Mouse (Mus musculus): ENCODE measurements around the gene Fam214a. TPM values are rescaled to one million over a fixed set of nuclear protein-coding genes. Genes with fewer than 3 reads are reported as not detected.
A peak's percentile ranks its signal among the peaks of the same experiment; 100 is the strongest.

Gene Fam214a
- polyA plus RNA-seq, 1 experiment from 2014 or later: 8.9 TPM

- no peaks in the 10 kb centered on the region for H3K9me3 ChIP-seq (ENCODE audit: low read depth, low read length)
- no peak overlapping the region for H3K27ac ChIP-seq (ENCODE audit: low read depth)
- no peaks in the 10 kb centered on the region for H3K27me3 ChIP-seq (ENCODE audit: insufficient read depth, low read length)
- WGBS: under 1% methylated on average over 10 of the region's 10 CpGs
- DNase-seq (no peak), ATAC-seq (ENCODE audit: insufficient read depth) (no peak)
- no peak for TF ChIP-seq CTCF (IDR thresholded peaks at IDR 0.05; ENCODE audit: low read depth)
- peak overlapping the region; percentile 94 for H3K4me3 ChIP-seq (ENCODE audit: low read depth, low read length)
- peak overlapping the region; percentile 76 for H3K4me2 ChIP-seq
- peak overlapping the region; percentile 95 for H3K9ac ChIP-seq
- H3K4me1 ChIP-seq (ENCODE audit: insufficient read depth): no peaks in the 10 kb centered on the region
- 0 out of 2 replicates have a peak, but pooled peaks cover 6% of the 10 kb centered on the region for H3K36me3 ChIP-seq (ENCODE audit: insufficient read depth)
These were observed 85.6 kb downstream of the Fam214a start for GRCm38 (mm10) chr9:75038357-75038688.

- WGBS: 93% methylated on average over 2 of the region's 2 CpGs
- Histone ChIP-seq H3K27ac (ENCODE audit: low read depth) (no peak overlapping the region), H3K9ac (no peak overlapping the region), H3K9me3 (ENCODE audit: low read depth, low read length) (no peaks in the 10 kb centered on the region), H3K4me2 (no peak overlapping the region), H3K27me3 (ENCODE audit: insufficient read depth, low read length) (no peaks in the 10 kb centered on the region), H3K4me1 (ENCODE audit: insufficient read depth) (no peaks in the 10 kb centered on the region), H3K36me3 (ENCODE audit: insufficient read depth) (0 out of 2 replicates have a peak, but pooled peaks cover 7% of the 10 kb centered on the region), H3K4me3 (ENCODE audit: low read depth, low read length) (no peak overlapping the region)
- no peak for TF ChIP-seq CTCF (IDR thresholded peaks at IDR 0.05; ENCODE audit: low read depth)
- no peak for DNase-seq
- no peak for ATAC-seq (ENCODE audit: insufficient read depth)
These were observed 87.9 kb downstream of the Fam214a start for GRCm38 (mm10) chr9:75040566-75040965.

GRCm38 (mm10) chr9:75041840-75042525, 89.3 kb downstream of the Fam214a start:
- DNase-seq: no peak
- no peaks in the 10 kb centered on the region for H3K27me3 ChIP-seq (ENCODE audit: insufficient read depth, low read length)
- H3K36me3 ChIP-seq (ENCODE audit: insufficient read depth): peaks cover 17% of the 10 kb centered on the region; the same call in 1 of the 2 replicates
- ATAC-seq (ENCODE audit: insufficient read depth): no peak
- no peak overlapping the region for H3K9ac ChIP-seq
- no peaks in the 10 kb centered on the region for H3K4me1 ChIP-seq (ENCODE audit: insufficient read depth)
- no peak overlapping the region for H3K27ac ChIP-seq (ENCODE audit: low read depth)
- H3K4me3 ChIP-seq (ENCODE audit: low read depth, low read length): no peak overlapping the region
- H3K4me2 ChIP-seq: no peak overlapping the region
- H3K9me3 ChIP-seq (ENCODE audit: low read depth, low read length): no peaks in the 10 kb centered on the region
- 71% methylated on average over 2 of the region's 2 CpGs for WGBS
- no peak for TF ChIP-seq CTCF (IDR thresholded peaks at IDR 0.05; ENCODE audit: low read depth)

- Histone ChIP-seq H3K36me3 (ENCODE audit: insufficient read depth) (peaks cover 21% of the 10 kb centered on the region; the same call in 1 of the 2 replicates), H3K4me2 (no peak overlapping the region), H3K4me3 (ENCODE audit: low read depth, low read length) (no peak overlapping the region), H3K4me1 (ENCODE audit: insufficient read depth) (no peaks in the 10 kb centered on the region), H3K27ac (ENCODE audit: low read depth) (no peak overlapping the region), H3K9me3 (ENCODE audit: low read depth, low read length) (no peaks in the 10 kb centered on the region), H3K27me3 (ENCODE audit: insufficient read depth, low read length) (no peaks in the 10 kb centered on the region), H3K9ac (no peak overlapping the region)
- 91% methylated on average over 2 of the region's 2 CpGs for WGBS
- DNase-seq: no peak
- no peak for TF ChIP-seq CTCF (IDR thresholded peaks at IDR 0.05; ENCODE audit: low read depth)
- ATAC-seq (ENCODE audit: insufficient read depth): no peak
These were observed 90.5 kb downstream of the Fam214a start for GRCm38 (mm10) chr9:75043191-75043590.

GRCm38 (mm10) chr9:75047079-75047478, 94.4 kb downstream of the Fam214a start:
- Histone ChIP-seq H3K9ac (no peak overlapping the region), H3K9me3 (ENCODE audit: low read depth, low read length) (no peaks in the 10 kb centered on the region), H3K27me3 (ENCODE audit: insufficient read depth, low read length) (no peaks in the 10 kb centered on the region), H3K4me3 (ENCODE audit: low read depth, low read length) (no peak overlapping the region), H3K4me2 (no peak overlapping the region), H3K27ac (ENCODE audit: low read depth) (no peak overlapping the region), H3K4me1 (ENCODE audit: insufficient read depth) (no peaks in the 10 kb centered on the region), H3K36me3 (ENCODE audit: insufficient read depth) (peaks cover 21% of the 10 kb centered on the region; the same call in 1 of the 2 replicates)
- DNase-seq (no peak), ATAC-seq (ENCODE audit: insufficient read depth) (no peak)
- no peak for TF ChIP-seq CTCF (IDR thresholded peaks at IDR 0.05; ENCODE audit: low read depth)

DNA sequence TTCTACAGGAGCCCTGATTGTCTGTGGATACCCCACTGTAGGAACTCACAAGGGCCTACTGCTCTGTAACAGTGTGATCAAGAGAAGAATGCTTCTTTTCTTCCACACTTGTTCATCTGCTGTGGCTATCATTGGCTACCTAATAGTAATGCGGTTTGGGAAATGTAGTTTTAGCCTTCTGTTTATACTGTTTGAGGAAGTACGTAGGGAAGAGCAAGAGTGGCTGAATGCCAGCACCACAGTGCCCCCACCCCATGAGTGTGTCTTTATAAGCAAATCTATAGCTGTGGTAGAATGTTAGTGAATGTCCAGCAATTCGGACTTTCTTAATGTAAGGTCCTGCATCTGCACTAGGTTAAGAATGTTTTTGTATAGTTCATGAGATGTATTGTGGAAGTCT, 96.4 kb downstream of the Fam214a start:
- no peak overlapping the region for H3K4me2 ChIP-seq
- no peak overlapping the region for H3K27ac ChIP-seq (ENCODE audit: low read depth)
- 52% methylated on average over 3 of the region's 3 CpGs for WGBS
- peaks cover 15% of the 10 kb centered on the region; the same call in 1 of the 2 replicates for H3K36me3 ChIP-seq (ENCODE audit: insufficient read depth)
- no peak overlapping the region for H3K9ac ChIP-seq
- no peaks in the 10 kb centered on the region for H3K9me3 ChIP-seq (ENCODE audit: low read depth, low read length)
- ATAC-seq (ENCODE audit: insufficient read depth) (no peak), DNase-seq (peak; percentile 15)
- H3K4me1 ChIP-seq (ENCODE audit: insufficient read depth): no peaks in the 10 kb centered on the region
- TF ChIP-seq CTCF (IDR thresholded peaks at IDR 0.05; ENCODE audit: low read depth): no peak
- no peaks in the 10 kb centered on the region for H3K27me3 ChIP-seq (ENCODE audit: insufficient read depth, low read length)
- no peak overlapping the region for H3K4me3 ChIP-seq (ENCODE audit: low read depth, low read length)

GRCm38 (mm10) chr9:75050003-75050402, 97.3 kb downstream of the Fam214a start:
- 22% methylated on average over 3 of the region's 3 CpGs for WGBS
- Histone ChIP-seq H3K36me3 (ENCODE audit: insufficient read depth) (peaks cover 20% of the 10 kb centered on the region), H3K9me3 (ENCODE audit: low read depth, low read length) (no peaks in the 10 kb centered on the region), H3K4me3 (ENCODE audit: low read depth, low read length) (no peak overlapping the region), H3K27ac (ENCODE audit: low read depth) (no peak overlapping the region), H3K9ac (no peak overlapping the region), H3K4me2 (no peak overlapping the region), H3K4me1 (ENCODE audit: insufficient read depth) (no peaks in the 10 kb centered on the region), H3K27me3 (ENCODE audit: insufficient read depth, low read length) (no peaks in the 10 kb centered on the region)
- DNase-seq (peak; percentile 91), ATAC-seq (ENCODE audit: insufficient read depth) (no peak)
- peak; percentile 96 for TF ChIP-seq CTCF (IDR thresholded peaks at IDR 0.05; ENCODE audit: low read depth)

All from lung, embryonic 14.5 days (tissue).